Comparison of ENCODE assay signal across 10 mouse cellular contexts in genomic region chr10:18482558-18483141, GRCm38 (mm10).
DNase-seq lines count a peak whose midpoint lies in the region; ATAC-seq and TF ChIP-seq lines count a peak whose summit lies in the region.
"Had no signal": no experiment of that assay in that cellular context is flagged by ENCODE, and none has a peak within 500 bp of the region (broad histone marks: within the 10 kb centered on the region; RNA-seq: fewer than 3 reads in every experiment).

No protein-coding gene starts in this region.

- H3K4me2 ChIP-seq in forebrain, postnatal 0 days (ENCODE audit: low read depth) = no peak overlapping the region
- no peak overlapping the region for H3K4me2 ChIP-seq in midbrain, embryonic 12.5 days (replicated peaks)
- H3K4me2 ChIP-seq: embryonic facial prominence, embryonic 12.5 days; lung, embryonic 15.5 days had no signal

- WGBS in heart, embryonic 10.5 days = 14% methylated on average over 4 of the region's 4 CpGs
- WGBS in forebrain, postnatal 0 days = 4% methylated on average over 4 of the region's 4 CpGs
- 10% methylated on average over 4 of the region's 4 CpGs for WGBS in midbrain, embryonic 12.5 days

- ATAC-seq in forebrain, postnatal 0 days = peak; percentile 57
- ATAC-seq in midbrain, embryonic 12.5 days (ENCODE audit: low FRiP score, low read depth) = peak; percentile 34; the same call in 1 of the 2 replicates

- peaks cover 8% of the 10 kb centered on the region for H3K4me1 ChIP-seq in heart, embryonic 10.5 days
- no peaks in the 10 kb centered on the region; the same call in 1 of the 2 replicates for H3K4me1 ChIP-seq in forebrain, postnatal 0 days (ENCODE audit: insufficient read depth)
- peaks cover 11% of the 10 kb centered on the region for H3K4me1 ChIP-seq in midbrain, embryonic 12.5 days

- DNase-seq in heart, adult 11 months = peak; percentile 87
- DNase-seq in heart, embryonic 10.5 days (ENCODE audit: low spot score) = no peak
- peak; percentile 29 for DNase-seq in cerebellum, adult 11-12 months
- peak; percentile 63 for DNase-seq in forebrain, postnatal 0 days
- peak; percentile 43 to 53 for DNase-seq in kidney, postnatal 25 days
- peak; percentile 68 for DNase-seq in testis, postnatal 10 days (ENCODE audit: low spot score)
- DNase-seq in spleen, adult 18-20 months = no peak

- TF ChIP-seq CTCF in forebrain, postnatal 0 days (IDR thresholded peaks at IDR 0.05; ENCODE audit: low read depth) = no peak

- peaks cover 2% of the 10 kb centered on the region; the same call in 1 of the 2 replicates for H3K36me3 ChIP-seq in heart, embryonic 10.5 days
- no peaks in the 10 kb centered on the region for H3K36me3 ChIP-seq in forebrain, postnatal 0 days (ENCODE audit: insufficient read depth)
- H3K36me3 ChIP-seq in midbrain, embryonic 12.5 days = no peaks in the 10 kb centered on the region
- H3K36me3 ChIP-seq: lung, embryonic 15.5 days had no signal

- no peaks in the 10 kb centered on the region for H3K27me3 ChIP-seq in heart, embryonic 10.5 days (ENCODE audit: insufficient read depth, poor library complexity, severe bottlenecking)
- H3K27me3 ChIP-seq in forebrain, postnatal 0 days (ENCODE audit: insufficient read depth, low read length) = no peaks in the 10 kb centered on the region
- H3K27me3 ChIP-seq in midbrain, embryonic 12.5 days = peaks cover 5% of the 10 kb centered on the region; the same call in 1 of the 2 replicates
- H3K27me3 ChIP-seq: embryonic facial prominence, embryonic 12.5 days; lung, embryonic 15.5 days had no signal

- no peak overlapping the region for H3K9ac ChIP-seq in forebrain, postnatal 0 days
- H3K9ac ChIP-seq in midbrain, embryonic 12.5 days (replicated peaks) = no peak overlapping the region
- H3K9ac ChIP-seq: embryonic facial prominence, embryonic 12.5 days; lung, embryonic 15.5 days had no signal

- H3K9me3 ChIP-seq in heart, embryonic 10.5 days = no peaks in the 10 kb centered on the region
- H3K9me3 ChIP-seq in forebrain, postnatal 0 days (ENCODE audit: low read length) = no peaks in the 10 kb centered on the region
- no peaks in the 10 kb centered on the region for H3K9me3 ChIP-seq in midbrain, embryonic 12.5 days
- H3K9me3 ChIP-seq: embryonic facial prominence, embryonic 12.5 days; lung, embryonic 15.5 days had no signal

- H3K27ac ChIP-seq in heart, embryonic 10.5 days = no peak overlapping the region; the same call in 1 of the 2 replicates
- H3K27ac ChIP-seq in forebrain, postnatal 0 days (ENCODE audit: low read depth, low read length) = peak overlapping the region; percentile 4; the same call in 1 of the 2 replicates
- peak overlapping the region; percentile 42 for H3K27ac ChIP-seq in midbrain, embryonic 12.5 days (replicated peaks)
- H3K27ac ChIP-seq: embryonic facial prominence, embryonic 12.5 days; lung, embryonic 15.5 days had no signal

- H3K4me3 ChIP-seq in heart, embryonic 10.5 days = no peak overlapping the region
- H3K4me3 ChIP-seq in forebrain, postnatal 0 days (ENCODE audit: low read depth, low read length) = no peak overlapping the region
- no peak overlapping the region for H3K4me3 ChIP-seq in midbrain, embryonic 12.5 days
- H3K4me3 ChIP-seq: embryonic facial prominence, embryonic 12.5 days; lung, embryonic 15.5 days had no signal

Comparison
In these comparisons a context has a peak if more than half of its experiments do, and no peak if none do; other contexts are left out.
1. DNase-seq: peak in heart, adult 11 months (single experiment), cerebellum, adult 11-12 months (single experiment), forebrain, postnatal 0 days (single experiment), kidney, postnatal 25 days (2 of 2) and testis, postnatal 10 days (single experiment); none in heart, embryonic 10.5 days (single experiment) and spleen, adult 18-20 months (0 of 2).